7 mouse cellular contexts compared by ENCODE assay signal in the genomic region with DNA sequence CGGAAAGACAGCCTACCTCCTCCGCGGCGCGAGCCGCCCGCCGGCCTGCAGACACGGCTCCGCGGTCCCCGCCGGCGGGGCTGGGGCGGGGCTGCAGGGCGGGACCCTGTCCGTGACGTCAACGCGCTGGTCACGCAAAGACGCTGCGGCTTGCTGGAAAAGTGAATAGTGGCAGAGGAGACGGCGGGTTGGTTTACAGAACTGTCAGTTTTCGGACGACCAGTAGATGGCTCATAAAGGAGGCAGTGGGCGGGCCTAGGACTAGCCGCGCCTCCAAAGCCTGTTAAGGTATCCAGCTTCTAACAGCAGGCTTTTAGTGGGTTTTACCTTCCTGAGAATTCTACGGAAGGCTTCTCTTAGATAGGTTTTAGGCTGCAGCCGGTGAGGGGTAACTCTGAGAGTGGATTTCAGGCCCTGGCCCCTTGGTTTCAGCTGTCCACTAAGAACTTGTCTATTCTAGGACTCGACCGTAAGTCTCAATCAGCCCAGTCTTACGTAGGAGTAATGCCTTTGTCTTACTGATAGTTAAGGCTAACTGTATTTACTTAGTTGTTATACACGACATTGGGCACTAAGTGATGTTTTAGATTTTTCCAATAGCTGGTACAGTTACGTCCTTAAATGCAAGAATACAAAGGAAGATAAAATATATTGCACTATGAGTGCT. TPM values are rescaled to one million over a fixed set of nuclear protein-coding genes. Genes with fewer than 3 reads are reported as not detected.
DNase-seq lines count a peak whose midpoint lies in the region; ATAC-seq lines count a peak whose summit lies in the region.

Gene Stard3nl (minus strand): TSS at position 108 of the 667 bp plus-strand sequence.

- no peaks in the 10 kb centered on the region for H3K27me3 ChIP-seq in embryonic facial prominence, embryonic 11.5 days (ENCODE audit: control insufficient read depth, insufficient read depth, low read length)
- H3K27me3 ChIP-seq in limb, embryonic 10.5 days (ENCODE audit: low read depth, poor library complexity, severe bottlenecking) = no peaks in the 10 kb centered on the region
- no peaks in the 10 kb centered on the region for H3K27me3 ChIP-seq in midbrain, embryonic 13.5 days

- H3K4me3 ChIP-seq in embryonic facial prominence, embryonic 11.5 days (ENCODE audit: low read depth, low read length) = peak within 1 kb of the TSS; percentile 85
- H3K4me3 ChIP-seq in limb, embryonic 10.5 days = peak within 1 kb of the TSS; percentile 96
- peak within 1 kb of the TSS; percentile 77 for H3K4me3 ChIP-seq in midbrain, embryonic 13.5 days (replicated peaks)

- H3K4me2 ChIP-seq in embryonic facial prominence, embryonic 11.5 days (ENCODE audit: low read depth, low read length) = peak within 1 kb of the TSS; percentile 46
- peak within 1 kb of the TSS; percentile 64 for H3K4me2 ChIP-seq in midbrain, embryonic 13.5 days (replicated peaks)

- DNase-seq in adrenal gland, postnatal 14 days = peak; percentile 99
- DNase-seq in embryonic facial prominence, embryonic 11.5 days (ENCODE audit: low spot score) = peak; percentile 97
- peak; percentile 99 for DNase-seq in kidney, adult 11 months
- DNase-seq in limb, embryonic 10.5 days (ENCODE audit: low spot score) = peak; percentile 98
- peak; percentile 93 for DNase-seq in spleen, adult 12 weeks (ENCODE audit: low spot score)

- H3K36me3 ChIP-seq in embryonic facial prominence, embryonic 11.5 days (replicated peaks; ENCODE audit: control insufficient read depth, insufficient read depth, low read depth, low read length) = no peaks in the 10 kb centered on the region
- no peaks in the 10 kb centered on the region for H3K36me3 ChIP-seq in limb, embryonic 10.5 days
- peaks cover 2% of the 10 kb centered on the region; the same call in 1 of the 2 replicates for H3K36me3 ChIP-seq in midbrain, embryonic 13.5 days

- no peaks in the 10 kb centered on the region for H3K9me3 ChIP-seq in embryonic facial prominence, embryonic 11.5 days (replicated peaks; ENCODE audit: control insufficient read depth, low read length)
- H3K9me3 ChIP-seq in limb, embryonic 10.5 days (replicated peaks) = no peaks in the 10 kb centered on the region
- H3K9me3 ChIP-seq in midbrain, embryonic 13.5 days = no peaks in the 10 kb centered on the region

- H3K9ac ChIP-seq in embryonic facial prominence, embryonic 11.5 days (replicated peaks; ENCODE audit: low read length) = peak within 1 kb of the TSS; percentile 91
- H3K9ac ChIP-seq in midbrain, embryonic 13.5 days (replicated peaks) = peak within 1 kb of the TSS; percentile 90

- no peaks in the 10 kb centered on the region for H3K4me1 ChIP-seq in embryonic facial prominence, embryonic 11.5 days (ENCODE audit: control insufficient read depth, insufficient read depth, low read length)
- peaks cover 14% of the 10 kb centered on the region for H3K4me1 ChIP-seq in limb, embryonic 10.5 days
- H3K4me1 ChIP-seq in midbrain, embryonic 13.5 days (replicated peaks) = peaks cover 36% of the 10 kb centered on the region

- peak within 1 kb of the TSS; percentile 67; the same call in 1 of the 2 replicates for H3K27ac ChIP-seq in embryonic facial prominence, embryonic 11.5 days (replicated peaks; ENCODE audit: low read depth, low read length)
- H3K27ac ChIP-seq in limb, embryonic 10.5 days = peak within 1 kb of the TSS; percentile 97
- peak within 1 kb of the TSS; percentile 91 for H3K27ac ChIP-seq in midbrain, embryonic 13.5 days

- peak; percentile 100 for ATAC-seq in embryonic facial prominence, embryonic 11.5 days (replicated peaks; ENCODE audit: insufficient number of reproducible peaks, low FRiP score, low TSS enrichment, low read depth)
- ATAC-seq in granulocyte monocyte progenitor cell, adult 5-6 weeks (replicated peaks; ENCODE audit: poor library complexity, severe bottlenecking) = peak; percentile 97
- peak; percentile 100 for ATAC-seq in midbrain, embryonic 13.5 days

- WGBS in embryonic facial prominence, embryonic 11.5 days = 2% methylated on average over 37 of the region's 37 CpGs
- 2% methylated on average over 37 of the region's 37 CpGs for WGBS in limb, embryonic 10.5 days
- under 1% methylated on average over 37 of the region's 37 CpGs for WGBS in midbrain, embryonic 13.5 days

RNA-seq across cellular contexts. Expression of gene Stard3nl, which starts in this region (rescaled TPM):
- total RNA-seq in adrenal gland, postnatal 14 days (2021) = 26.9 and 27.8 TPM in 2 replicates
- 132 and 141 TPM in 2 replicates for polyA plus RNA-seq in embryonic facial prominence, embryonic 11.5 days (2014; fragmentation: Nextera tagmentation; extraction: Ambion mirVana)
- 15.9 and 16.0 TPM in 2 replicates for total RNA-seq in granulocyte monocyte progenitor cell, adult 5-6 weeks (2014; fragmentation: Nextera tagmentation)
- total RNA-seq in granulocyte monocyte progenitor cell, adult 5-6 weeks (2017) = 17.2 and 23.2 TPM in 2 replicates
- 98.4 and 100 TPM in 2 replicates for polyA plus RNA-seq in limb, embryonic 10.5 days (2016; fragmentation: Nextera tagmentation; extraction: Ambion mirVana)
- 177 and 181 TPM in 2 replicates for polyA plus RNA-seq in midbrain, embryonic 13.5 days (2015; fragmentation: Nextera tagmentation; extraction: Ambion mirVana)

Comparison
In these comparisons a context has a peak if more than half of its experiments do, and no peak if none do; other contexts are left out.
1. Peak in every context shown above with its lines: DNase-seq, ATAC-seq, H3K4me3 ChIP-seq and H3K27ac ChIP-seq.